ENCODE assay signal across 21 mouse cellular contexts in genomic region chr3:69343124-69343523, GRCm38 (mm10). TPM values are rescaled to one million over a fixed set of nuclear protein-coding genes. Genes with fewer than 3 reads are reported as not detected.
DNase-seq lines count a peak whose midpoint lies in the region; ATAC-seq and TF ChIP-seq lines count a peak whose summit lies in the region.
"Had no signal": no experiment of that assay in that cellular context is flagged by ENCODE, and none has a peak within 500 bp of the region (broad histone marks: within the 10 kb centered on the region; RNA-seq: fewer than 3 reads in every experiment).

No protein-coding gene starts in this region.

- no peaks in the 10 kb centered on the region for H3K9me3 ChIP-seq in heart, embryonic 13.5 days
- H3K9me3 ChIP-seq in liver, embryonic 15.5 days (replicated peaks): no peaks in the 10 kb centered on the region
- H3K9me3 ChIP-seq: kidney, embryonic 15.5 days; limb, embryonic 10.5 days; limb, embryonic 15.5 days; lung, embryonic 15.5 days had no signal

- H3K4me2 ChIP-seq in heart, embryonic 13.5 days: no peak overlapping the region
- H3K4me2 ChIP-seq in liver, embryonic 15.5 days: peak overlapping the region; percentile 32
- H3K4me2 ChIP-seq: kidney, embryonic 15.5 days; limb, embryonic 15.5 days; lung, embryonic 15.5 days; midbrain, embryonic 11.5 days had no signal

- H3K27me3 ChIP-seq in heart, embryonic 13.5 days (replicated peaks): no peaks in the 10 kb centered on the region
- H3K27me3 ChIP-seq in liver, embryonic 15.5 days: no peaks in the 10 kb centered on the region
- H3K27me3 ChIP-seq: kidney, embryonic 15.5 days; limb, embryonic 15.5 days; lung, embryonic 15.5 days had no signal

- DNase-seq in heart, postnatal 10 days: no peak
- DNase-seq in left cerebral cortex, adult 2 months (ENCODE audit: extremely low spot score in 1 of 2, low spot score in 2 of 2): no peak
- DNase-seq in left cerebral cortex, postnatal 36 days (ENCODE audit: low spot score in 2 of 2): no peak
- DNase-seq in natural killer cell, adult 2 months (ENCODE audit: low spot score in 2 of 2): no peak
- no peak for DNase-seq in thymus, postnatal 36 days
- DNase-seq: adrenal gland, postnatal 14 days; cerebellum, adult 9-11 months; heart, postnatal 14 days; kidney, adult 18-20 months; kidney, postnatal 25 days; thymus, adult 2 months; thymus, postnatal 4 days had no signal

- H3K9ac ChIP-seq in heart, embryonic 13.5 days: no peak overlapping the region
- H3K9ac ChIP-seq in liver, embryonic 15.5 days: no peak overlapping the region
- H3K9ac ChIP-seq: kidney, embryonic 15.5 days; limb, embryonic 15.5 days; lung, embryonic 15.5 days had no signal

- no peak for ATAC-seq in heart, embryonic 13.5 days (ENCODE audit: extremely low read depth, insufficient number of reproducible peaks, low FRiP score, low TSS enrichment)
- 0 out of 2 replicates have a peak, but pooled peaks have one; percentile 38 for ATAC-seq in liver, embryonic 15.5 days (ENCODE audit: insufficient read depth)
- ATAC-seq: forebrain, embryonic 16.5 days had no signal

- H3K27ac ChIP-seq in heart, embryonic 13.5 days (replicated peaks): peak overlapping the region; percentile 73
- peak overlapping the region; percentile 53; the same call in 1 of the 2 replicates for H3K27ac ChIP-seq in left cerebral cortex, adult 2 months
- H3K27ac ChIP-seq in liver, embryonic 15.5 days (replicated peaks): 0 out of 2 replicates have a peak overlapping the region, but pooled peaks have one; percentile 24
- H3K27ac ChIP-seq: kidney, embryonic 15.5 days; limb, embryonic 10.5 days; limb, embryonic 15.5 days; lung, embryonic 15.5 days had no signal

- H3K4me1 ChIP-seq in heart, embryonic 13.5 days: peaks cover 30% of the 10 kb centered on the region
- peaks cover 44% of the 10 kb centered on the region for H3K4me1 ChIP-seq in liver, embryonic 15.5 days (replicated peaks)
- H3K4me1 ChIP-seq: kidney, embryonic 15.5 days; limb, embryonic 15.5 days had no signal

- H3K36me3 ChIP-seq in heart, embryonic 13.5 days: no peaks in the 10 kb centered on the region
- H3K36me3 ChIP-seq in liver, embryonic 15.5 days (replicated peaks): no peaks in the 10 kb centered on the region
- H3K36me3 ChIP-seq: kidney, embryonic 15.5 days; limb, embryonic 10.5 days; limb, embryonic 15.5 days; lung, embryonic 15.5 days had no signal

- WGBS in heart, embryonic 13.5 days: 79% methylated on average over 10 of the region's 10 CpGs
- 53% methylated on average over 10 of the region's 10 CpGs for WGBS in liver, embryonic 15.5 days (ENCODE audit: insufficient replicate concordance)

- intact Hi-C loops in heart, postnatal 10 days (cut with DNase I): no loop called here
- intact Hi-C loops in left cerebral cortex, adult 2 months (cut with DNase I): no loop called here
- intact Hi-C loops in left cerebral cortex, postnatal 36 days (cut with DNase I): no loop called here

- no peak overlapping the region for H3K4me3 ChIP-seq in heart, embryonic 13.5 days
- H3K4me3 ChIP-seq in left cerebral cortex, adult 2 months: no peak overlapping the region
- no peak overlapping the region for H3K4me3 ChIP-seq in liver, embryonic 15.5 days (replicated peaks)
- H3K4me3 ChIP-seq: erythroblast, embryonic 14.5 days; kidney, embryonic 15.5 days; limb, embryonic 10.5 days; limb, embryonic 15.5 days; lung, embryonic 15.5 days had no signal

- no peak for TF ChIP-seq CTCF in left cerebral cortex, adult 2 months (IDR thresholded peaks at IDR 0.05)

RNA-seq across cellular contexts. Expression of gene Ppm1l, which starts 26.5 kb away (rescaled TPM):
- 7.4 TPM in 2 replicates for polyA plus RNA-seq in heart, embryonic 13.5 days (2015; fragmentation: Nextera tagmentation; extraction: Ambion mirVana)
- total RNA-seq in heart, postnatal 10 days (2021): 10 to 100 TPM; 23.6 to 24.2 TPM
- 10 to 100 TPM; 83.4 to 87.6 TPM for total RNA-seq in left cerebral cortex, adult 2 months (2021)
- 10 to 100 TPM; 87.0 to 88.8 TPM for total RNA-seq in left cerebral cortex, postnatal 36 days (2021)
- polyA plus RNA-seq in liver, embryonic 15.5 days (2015; fragmentation: Nextera tagmentation; extraction: Ambion mirVana): 4.8 and 5.3 TPM in 2 replicates
